Mouse (Mus musculus) telencephalon, adult 2 months (tissue): ENCODE measurements around the gene Best1.

Experiments used
- DNase-seq: peaks from one replicate; pipeline ENCODE4 v3.0.0-alpha.2; 2011; ENCODE audit warnings: low read depth, low spot score

Gene Best1

DNA sequence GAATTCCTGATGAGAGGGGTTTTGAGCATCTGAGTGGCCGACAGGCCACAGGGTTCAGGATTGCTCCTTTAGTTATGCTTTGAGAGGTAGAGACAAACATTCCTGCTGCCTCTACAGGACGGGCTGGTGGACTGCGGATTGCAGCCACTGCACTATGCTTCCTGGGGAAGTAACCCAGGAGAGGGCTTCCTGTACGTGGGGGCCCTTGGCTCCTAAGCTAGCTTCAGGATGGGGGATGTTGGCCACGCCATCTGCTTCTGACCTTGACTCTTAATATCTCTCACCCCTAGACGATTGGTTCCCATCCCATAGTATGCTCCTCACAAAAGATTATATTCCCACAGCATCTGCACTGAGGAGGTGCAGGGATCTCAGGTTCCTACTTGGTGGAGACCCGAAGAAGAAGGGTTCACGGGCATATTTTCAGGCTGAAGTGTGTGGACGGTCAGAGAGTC lies 21.9 kb upstream of the Best1 start:
- no peak for DNase-seq

GRCm38 (mm10) chr19:10022414-10023303 lies 21.2 kb upstream of the Best1 start:
- DNase-seq, result no peak

GRCm38 (mm10) chr19:10021981-10022380 lies 20.5 kb upstream of the Best1 start:
- no peak for DNase-seq

DNA sequence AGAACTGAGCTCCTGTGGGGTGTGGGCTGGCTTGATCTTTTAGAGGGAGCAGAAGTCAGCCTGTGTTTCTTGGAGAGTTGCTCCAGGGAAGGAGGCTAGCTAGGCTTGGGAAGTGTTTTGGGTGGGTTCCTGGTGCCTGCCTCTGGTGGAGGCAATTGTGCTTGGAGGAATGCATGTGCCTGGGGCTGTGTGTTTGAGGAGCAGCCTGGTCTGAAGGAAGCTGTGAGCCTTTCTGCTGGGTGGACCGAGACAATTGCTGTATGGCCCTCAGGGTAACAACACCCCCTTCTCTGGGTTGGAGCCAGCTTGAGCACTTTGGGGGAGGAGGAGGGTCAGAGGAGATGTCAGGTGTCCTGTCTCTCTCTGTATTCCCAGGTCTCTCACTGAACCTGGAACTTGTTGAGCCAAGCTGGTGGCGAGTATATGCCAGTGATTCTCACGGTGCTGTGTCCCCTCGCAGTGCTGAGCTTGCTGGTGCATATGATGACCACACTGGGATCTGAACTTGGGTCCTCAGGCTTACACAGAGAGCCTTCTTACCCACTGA lies 17.9 kb upstream of the Best1 start:
- no peak for DNase-seq

GRCm38 (mm10) chr19:10018527-10018818 lies 17.0 kb upstream of the Best1 start:
- no peak for DNase-seq

- DNase-seq, result no peak
Observed at GRCm38 (mm10) chr19:10017637-10018526, 16.4 kb upstream of the Best1 start.

DNA sequence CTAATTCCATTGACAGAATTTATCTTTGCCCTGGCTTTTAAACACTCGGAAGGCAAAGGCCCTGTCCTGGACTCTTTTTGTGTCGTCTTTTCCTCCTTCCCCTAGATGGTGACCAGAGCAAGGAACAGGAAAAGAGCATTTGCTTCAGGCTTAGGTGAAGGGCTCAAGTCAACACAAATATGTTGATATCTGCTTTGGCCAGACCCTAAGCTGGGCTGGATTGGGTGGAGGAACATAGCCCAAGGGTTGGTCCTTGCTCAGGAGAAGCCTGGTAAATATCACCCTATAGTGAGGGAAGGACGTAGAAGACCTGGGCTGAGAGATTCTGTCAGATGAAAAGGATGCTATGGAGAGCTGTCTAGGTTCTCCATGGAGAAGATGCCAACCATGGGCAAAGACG lies 14.7 kb upstream of the Best1 start:
- no peak for DNase-seq

GRCm38 (mm10) chr19:10015442-10015841 lies 14.0 kb upstream of the Best1 start:
- DNase-seq, result no peak

- DNase-seq, result no peak
Observed at GRCm38 (mm10) chr19:10014824-10015223, 13.4 kb upstream of the Best1 start.

DNA sequence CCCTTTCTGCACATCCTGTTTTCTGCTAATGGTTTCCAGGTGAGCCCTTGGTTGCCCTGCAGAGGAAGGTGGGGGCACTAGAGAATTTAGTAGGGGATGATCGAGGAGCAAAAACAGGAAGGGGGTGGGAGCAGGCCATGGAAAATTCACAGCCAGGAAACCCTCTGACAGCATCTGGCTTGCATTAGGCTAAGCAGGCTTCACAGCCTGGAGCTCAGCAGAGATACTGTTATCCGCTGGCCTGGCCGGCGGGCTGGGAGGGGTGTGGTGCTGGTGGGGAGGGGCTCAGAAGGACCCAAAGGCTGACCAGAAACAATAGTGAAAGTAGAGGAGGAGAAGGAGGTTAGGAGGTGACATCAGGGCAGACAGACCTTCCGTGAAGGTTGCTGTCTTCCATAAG lies 12.5 kb upstream of the Best1 start:
- no peak for DNase-seq

GRCm38 (mm10) chr19:10013348-10013747 lies 11.9 kb upstream of the Best1 start:
- no peak for DNase-seq

DNA sequence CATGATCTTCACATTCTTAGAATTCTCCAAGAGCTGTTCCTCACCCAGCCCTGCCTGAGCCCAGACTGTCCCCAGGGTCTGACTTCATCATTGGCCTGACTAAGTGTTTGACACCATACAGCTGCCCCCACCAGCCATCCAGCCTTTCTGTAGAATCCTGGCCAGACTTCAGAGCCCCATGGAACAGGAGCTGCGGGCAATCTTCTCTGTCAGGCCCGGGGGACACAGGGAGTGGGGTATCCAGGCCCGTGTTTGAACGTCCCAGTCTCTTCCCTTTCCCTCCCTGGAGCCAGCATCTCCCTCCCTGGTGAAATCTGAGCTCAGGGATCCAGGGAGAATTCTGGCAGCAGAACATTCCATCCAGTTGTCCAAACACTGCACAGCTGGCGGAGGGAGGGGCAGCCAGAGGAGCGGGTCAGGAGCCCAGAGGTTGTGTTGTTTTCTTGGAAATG lies 11.4 kb upstream of the Best1 start:
- no peak for DNase-seq

DNA sequence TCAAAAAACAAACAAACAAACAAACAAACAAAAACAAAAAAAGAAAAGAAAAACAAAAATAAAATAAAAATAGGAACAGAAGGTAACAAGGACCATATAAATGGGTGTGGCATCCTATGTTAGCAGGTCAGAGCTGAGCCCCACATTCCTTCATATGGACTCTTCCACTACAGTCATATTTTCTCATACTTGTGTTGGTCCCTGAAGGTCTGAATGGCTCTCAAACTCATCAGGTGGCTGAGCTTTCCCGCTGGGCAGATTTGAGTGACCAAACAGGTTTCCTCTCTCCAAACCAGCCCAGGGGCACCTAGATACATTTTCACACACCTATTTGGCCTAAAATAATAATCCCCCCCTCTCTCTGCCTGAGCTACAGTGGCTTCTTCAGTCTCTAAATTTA lies 10.0 kb upstream of the Best1 start:
- DNase-seq, result no peak

DNA sequence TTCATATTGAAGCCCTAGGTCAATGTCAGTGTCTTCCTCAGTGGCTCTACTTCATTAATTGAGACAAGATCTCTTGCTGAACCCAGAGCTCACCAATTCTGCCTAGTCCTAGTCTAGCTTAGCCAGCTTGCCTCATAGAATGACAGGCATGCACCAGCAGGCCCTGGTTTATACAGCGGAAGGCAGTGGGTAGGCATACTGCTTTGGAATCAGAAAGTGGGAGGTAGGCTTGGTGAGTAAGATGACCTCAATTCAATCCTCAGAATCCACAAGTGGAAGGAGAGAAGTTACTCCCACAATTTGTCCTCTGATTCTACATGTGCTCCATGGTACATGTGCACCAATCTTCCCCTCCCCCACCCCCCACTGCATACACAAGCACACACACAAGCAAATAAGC lies 2.3 kb upstream of the Best1 start:
- no peak for DNase-seq

DNA sequence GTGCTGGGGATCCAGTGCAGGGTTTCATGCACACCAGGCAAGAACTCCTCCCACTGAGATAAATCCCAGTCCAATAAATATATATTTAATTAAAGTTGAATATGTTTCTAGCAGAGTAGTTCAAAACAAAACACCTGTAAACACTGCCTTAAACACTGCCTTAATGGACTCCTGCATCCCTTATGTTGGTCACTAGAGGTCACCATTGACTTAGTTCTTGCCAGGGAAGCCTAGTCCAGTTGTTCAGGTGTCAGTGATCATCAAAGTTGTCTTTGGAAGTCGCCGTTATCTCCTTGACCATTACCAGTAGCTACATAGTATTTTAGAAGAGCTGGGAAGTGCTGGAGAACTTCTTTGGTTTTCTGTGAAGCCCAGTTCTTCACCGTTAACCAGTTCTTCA lies 1.1 kb downstream of the Best1 start:
- DNase-seq, result no peak

GRCm38 (mm10) chr19:9998736-9999486 lies 2.5 kb downstream of the Best1 start:
- no peak for DNase-seq

DNA sequence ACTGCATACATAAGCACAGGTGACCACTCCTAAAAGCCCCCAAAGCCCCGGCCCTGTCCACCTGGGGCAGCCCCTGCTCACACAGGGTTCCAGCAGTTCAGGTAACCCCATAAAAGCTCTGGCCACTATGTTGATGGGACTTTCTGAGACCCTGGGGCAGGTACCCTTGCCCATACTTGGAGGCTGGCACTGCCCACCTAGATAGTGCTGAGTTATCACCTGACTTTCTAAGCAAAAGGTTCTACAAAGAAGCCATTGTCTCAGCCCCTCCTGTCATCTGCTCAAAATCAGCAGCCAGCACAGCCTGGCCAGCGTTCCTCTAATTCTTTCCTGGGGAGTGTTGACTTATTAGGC lies 3.4 kb downstream of the Best1 start:
- DNase-seq, result no peak

GRCm38 (mm10) chr19:9997204-9998062 lies 4.0 kb downstream of the Best1 start:
- no peak for DNase-seq

- no peak for DNase-seq
Observed at GRCm38 (mm10) chr19:9993036-9993656, 8.3 kb downstream of the Best1 start.
